24 mouse cellular contexts compared by ENCODE assay signal in the genomic region with DNA sequence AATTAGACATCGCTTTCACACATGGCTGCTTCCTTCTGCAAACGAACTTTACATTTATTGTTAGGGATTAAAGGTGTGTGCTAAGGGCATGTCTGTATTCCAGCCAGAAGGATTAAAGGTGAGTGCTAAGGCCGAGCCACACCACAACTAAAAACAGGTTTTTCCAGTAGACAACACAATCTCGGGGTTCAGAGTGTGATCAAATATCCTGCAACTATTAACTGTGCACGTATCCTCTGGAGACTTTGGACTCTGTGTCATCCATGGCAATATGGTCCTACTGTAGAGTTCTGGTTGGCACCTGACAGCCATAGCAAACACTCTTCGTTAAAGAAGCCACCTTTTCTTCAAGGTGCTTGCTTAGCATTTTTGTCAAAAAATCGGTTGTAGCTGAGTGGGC. TPM values are rescaled to one million over a fixed set of nuclear protein-coding genes. Genes with fewer than 3 reads are reported as not detected.
"Had no signal": no experiment of that assay in that cellular context is flagged by ENCODE, and none has a peak within 500 bp of the region (broad histone marks: within the 10 kb centered on the region; RNA-seq: fewer than 3 reads in every experiment).

No protein-coding gene starts in this region.

- H3K9me3 ChIP-seq: midbrain, embryonic 10.5 days; midbrain, embryonic 12.5 days; neural tube, embryonic 13.5 days; neural tube, embryonic 15.5 days; stomach, embryonic 15.5 days had no signal

- H3K36me3 ChIP-seq: midbrain, embryonic 10.5 days; midbrain, embryonic 12.5 days; neural tube, embryonic 13.5 days; neural tube, embryonic 15.5 days; stomach, embryonic 15.5 days had no signal

- H3K27me3 ChIP-seq: midbrain, embryonic 12.5 days; neural tube, embryonic 13.5 days; neural tube, embryonic 15.5 days; stomach, embryonic 15.5 days had no signal

- H3K4me1 ChIP-seq: midbrain, embryonic 10.5 days; midbrain, embryonic 12.5 days; neural tube, embryonic 13.5 days; neural tube, embryonic 15.5 days; stomach, embryonic 15.5 days had no signal

- H3K4me2 ChIP-seq: lung, embryonic 14.5 days; midbrain, embryonic 12.5 days; neural tube, embryonic 13.5 days; neural tube, embryonic 15.5 days; stomach, embryonic 15.5 days had no signal

- H3K4me3 ChIP-seq: midbrain, embryonic 10.5 days; midbrain, embryonic 12.5 days; myocyte; neural tube, embryonic 13.5 days; neural tube, embryonic 15.5 days; stomach, embryonic 15.5 days had no signal

- ATAC-seq: midbrain, embryonic 16.5 days had no signal

- DNase-seq: lung, adult 18-20 months; lung, embryonic 14.5 days; lung, postnatal 10 days; lung, postnatal 4 days; midbrain, embryonic 14.5 days; retina, postnatal 1 day; right cerebral cortex, adult 18-20 months; right cerebral cortex, postnatal 25 days; right cerebral cortex, postnatal 4 days; thymus, adult 18-20 months; thymus, postnatal 14 days; thymus, postnatal 36 days had no signal

- H3K27ac ChIP-seq: midbrain, embryonic 10.5 days; midbrain, embryonic 12.5 days; neural tube, embryonic 13.5 days; neural tube, embryonic 15.5 days; stomach, embryonic 15.5 days had no signal

- H3K9ac ChIP-seq: lung, embryonic 14.5 days; midbrain, embryonic 12.5 days; neural tube, embryonic 13.5 days; neural tube, embryonic 15.5 days; stomach, embryonic 15.5 days had no signal

RNA-seq across cellular contexts. Expression of a gene that starts 6.8 kb away (rescaled TPM):
- polyA plus RNA-seq: liver, embryonic 16.5 days; lung, embryonic 14.5 days; midbrain, embryonic 10.5 days; midbrain, embryonic 12.5 days; midbrain, embryonic 16.5 days; neural tube, embryonic 11.5 days; neural tube, embryonic 13.5 days; neural tube, embryonic 15.5 days had no signal

RNA-seq across cellular contexts. Expression of a gene that starts 35.3 kb away (rescaled TPM):
- polyA plus RNA-seq: liver, embryonic 16.5 days; lung, embryonic 14.5 days; lung, embryonic 16.5 days; midbrain, embryonic 10.5 days; midbrain, embryonic 12.5 days; midbrain, embryonic 14.5 days; midbrain, embryonic 16.5 days; neural tube, embryonic 11.5 days; neural tube, embryonic 13.5 days; neural tube, embryonic 15.5 days; spleen, adult 2 months; stomach, embryonic 15.5 days; thymus, postnatal 0 days had no signal
